Comparison of ENCODE assay signal across 11 mouse cellular contexts in the genomic region with DNA sequence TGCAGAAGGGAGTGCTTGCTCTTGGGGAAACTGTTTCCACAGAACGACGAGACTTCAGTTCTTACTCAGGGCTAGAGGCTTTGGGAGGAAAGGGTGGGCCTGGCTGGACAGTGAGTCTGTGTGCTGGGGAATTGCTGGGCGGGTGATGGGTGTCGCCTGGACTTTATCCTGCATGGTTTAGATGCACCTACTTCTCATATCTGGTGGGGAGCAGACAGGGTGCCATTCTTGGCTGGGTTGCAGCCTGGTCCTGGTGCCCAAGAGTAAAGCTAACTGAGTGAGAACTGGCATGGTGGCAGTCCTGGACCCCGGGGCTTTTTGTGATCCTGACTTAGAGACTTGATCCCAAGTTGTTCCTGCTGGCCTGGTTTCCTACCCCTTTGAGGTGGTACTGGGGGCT. TPM values are rescaled to one million over a fixed set of nuclear protein-coding genes. Genes with fewer than 3 reads are reported as not detected.
DNase-seq lines count a peak whose midpoint lies in the region; ATAC-seq and TF ChIP-seq lines count a peak whose summit lies in the region.
"Had no signal": no experiment of that assay in that cellular context is flagged by ENCODE, and none has a peak within 500 bp of the region (broad histone marks: within the 10 kb centered on the region; RNA-seq: fewer than 3 reads in every experiment).

No protein-coding gene starts in this region.

- H3K36me3 ChIP-seq in stomach, embryonic 15.5 days = peaks cover 7% of the 10 kb centered on the region; the same call in 1 of the 2 replicates
- H3K36me3 ChIP-seq in stomach, postnatal 0 days (ENCODE audit: control insufficient read depth, insufficient read depth, low read length) = 0 out of 2 replicates have a peak, but pooled peaks cover 3% of the 10 kb centered on the region
- H3K36me3 ChIP-seq in forebrain, embryonic 14.5 days (ENCODE audit: control insufficient read depth, insufficient read depth, low read length) = peaks cover 21% of the 10 kb centered on the region
- H3K36me3 ChIP-seq in liver, embryonic 15.5 days (replicated peaks) = peaks cover 33% of the 10 kb centered on the region

- no peak for DNase-seq in stomach, postnatal 0 days (ENCODE audit: low spot score)
- no peak for DNase-seq in forebrain, embryonic 14.5 days (ENCODE audit: low spot score)
- no peak for DNase-seq in retina, postnatal 1 day
- DNase-seq in lung, postnatal 4 days = no peak
- DNase-seq in left cerebral cortex, postnatal 14 days (ENCODE audit: low spot score in 2 of 2) = no peak
- DNase-seq: cerebellum, postnatal 14 days; right cerebral cortex, postnatal 25 days had no signal

- TF ChIP-seq CTCF in stomach, postnatal 0 days (IDR thresholded peaks at IDR 0.05; ENCODE audit: low read depth) = no peak

- ATAC-seq in stomach, embryonic 15.5 days (ENCODE audit: insufficient read depth, low FRiP score, low read depth) = peak; percentile 24; the same call in 1 of the 2 replicates
- no peak for ATAC-seq in stomach, postnatal 0 days (ENCODE audit: low FRiP score, low TSS enrichment)
- no peak for ATAC-seq in forebrain, embryonic 14.5 days
- ATAC-seq in liver, embryonic 15.5 days (ENCODE audit: insufficient read depth) = peak; percentile 32
- ATAC-seq: Patski had no signal

- H3K9ac ChIP-seq in stomach, embryonic 15.5 days = no peak overlapping the region
- no peak overlapping the region for H3K9ac ChIP-seq in stomach, postnatal 0 days (ENCODE audit: low read length)
- H3K9ac ChIP-seq in forebrain, embryonic 14.5 days (ENCODE audit: low read length) = peak overlapping the region; percentile 21; the same call in 1 of the 2 replicates
- peak overlapping the region; percentile 95 for H3K9ac ChIP-seq in liver, embryonic 15.5 days
- H3K9ac ChIP-seq: heart, embryonic 15.5 days had no signal

- H3K27ac ChIP-seq in stomach, embryonic 15.5 days = no peak overlapping the region; the same call in 1 of the 2 replicates
- no peak overlapping the region for H3K27ac ChIP-seq in stomach, postnatal 0 days (replicated peaks)
- no peak overlapping the region for H3K27ac ChIP-seq in forebrain, embryonic 14.5 days (ENCODE audit: low read depth, low read length)
- H3K27ac ChIP-seq in liver, embryonic 15.5 days (replicated peaks) = peak overlapping the region; percentile 99
- H3K27ac ChIP-seq: heart, embryonic 15.5 days had no signal

- H3K4me3 ChIP-seq in stomach, embryonic 15.5 days (replicated peaks) = no peak overlapping the region; the same call in 1 of the 2 replicates
- no peak overlapping the region for H3K4me3 ChIP-seq in stomach, postnatal 0 days (ENCODE audit: low read depth, low read length)
- H3K4me3 ChIP-seq in forebrain, embryonic 14.5 days (ENCODE audit: low read depth, low read length) = no peak overlapping the region
- H3K4me3 ChIP-seq in liver, embryonic 15.5 days (replicated peaks) = peak overlapping the region; percentile 96

- no peaks in the 10 kb centered on the region for H3K27me3 ChIP-seq in stomach, embryonic 15.5 days (replicated peaks)
- H3K27me3 ChIP-seq in stomach, postnatal 0 days (ENCODE audit: control insufficient read depth, insufficient read depth, low read length) = no peaks in the 10 kb centered on the region
- no peaks in the 10 kb centered on the region for H3K27me3 ChIP-seq in forebrain, embryonic 14.5 days (replicated peaks; ENCODE audit: control insufficient read depth, insufficient read depth, low read length)
- H3K27me3 ChIP-seq in liver, embryonic 15.5 days = no peaks in the 10 kb centered on the region
- H3K27me3 ChIP-seq: heart, embryonic 15.5 days; Patski had no signal

- H3K4me2 ChIP-seq in stomach, embryonic 15.5 days = peak overlapping the region; percentile 99
- H3K4me2 ChIP-seq in stomach, postnatal 0 days (replicated peaks; ENCODE audit: low read depth) = no peak overlapping the region
- no peak overlapping the region for H3K4me2 ChIP-seq in forebrain, embryonic 14.5 days (ENCODE audit: low read length)
- H3K4me2 ChIP-seq in liver, embryonic 15.5 days = peak overlapping the region; percentile 93

- H3K9me3 ChIP-seq in stomach, embryonic 15.5 days = no peaks in the 10 kb centered on the region
- H3K9me3 ChIP-seq in stomach, postnatal 0 days (ENCODE audit: control insufficient read depth, low read length) = no peaks in the 10 kb centered on the region
- H3K9me3 ChIP-seq in forebrain, embryonic 14.5 days (replicated peaks; ENCODE audit: control insufficient read depth, low read length) = no peaks in the 10 kb centered on the region
- H3K9me3 ChIP-seq in liver, embryonic 15.5 days (replicated peaks) = no peaks in the 10 kb centered on the region
- H3K9me3 ChIP-seq: heart, embryonic 15.5 days had no signal

- WGBS in stomach, embryonic 15.5 days = 72% methylated on average over 5 of the region's 5 CpGs
- 64% methylated on average over 5 of the region's 5 CpGs for WGBS in stomach, postnatal 0 days
- 81% methylated on average over 5 of the region's 5 CpGs for WGBS in forebrain, embryonic 14.5 days
- WGBS in liver, embryonic 15.5 days (ENCODE audit: insufficient replicate concordance) = 31% methylated on average over 5 of the region's 5 CpGs

- intact Hi-C loops in left cerebral cortex, postnatal 14 days (cut with DNase I) = no loop called here

- TF ChIP-seq EP300 in stomach, postnatal 0 days (optimal IDR thresholded peaks at IDR 0.05) = no peak

- H3K4me1 ChIP-seq in stomach, embryonic 15.5 days = peaks cover 38% of the 10 kb centered on the region
- peaks cover 2% of the 10 kb centered on the region; the same call in 1 of the 2 replicates for H3K4me1 ChIP-seq in stomach, postnatal 0 days (replicated peaks; ENCODE audit: control insufficient read depth, insufficient read depth)
- H3K4me1 ChIP-seq in forebrain, embryonic 14.5 days (ENCODE audit: control insufficient read depth, insufficient read depth, low read length) = peaks cover 14% of the 10 kb centered on the region
- peaks cover 91% of the 10 kb centered on the region for H3K4me1 ChIP-seq in liver, embryonic 15.5 days (replicated peaks)

RNA-seq across cellular contexts. Expression of gene Sppl2b, which starts 1.8 kb away (rescaled TPM):
- polyA plus RNA-seq in stomach, embryonic 15.5 days (2015; fragmentation: Nextera tagmentation; extraction: Ambion mirVana) = 37.1 and 41.9 TPM in 2 replicates
- 17.7 and 23.0 TPM in 2 replicates for polyA plus RNA-seq in stomach, postnatal 0 days (2015; fragmentation: Nextera tagmentation; extraction: Ambion mirVana)
- polyA plus RNA-seq in forebrain, embryonic 14.5 days (2014; fragmentation: Nextera tagmentation; extraction: Ambion mirVana) = 30.4 and 44.6 TPM in 2 replicates
- 63.9 and 69.6 TPM in 2 replicates for polyA plus RNA-seq in liver, embryonic 15.5 days (2015; fragmentation: Nextera tagmentation; extraction: Ambion mirVana)
- total RNA-seq in left cerebral cortex, postnatal 14 days (2021) = 10 to 100 TPM; 81.8 to 89.3 TPM

RNA-seq across cellular contexts. Expression of gene Lsm7, which starts 1.9 kb away (rescaled TPM):
- polyA plus RNA-seq in stomach, embryonic 15.5 days (2015; fragmentation: Nextera tagmentation; extraction: Ambion mirVana) = 245 and 261 TPM in 2 replicates
- polyA plus RNA-seq in stomach, postnatal 0 days (2015; fragmentation: Nextera tagmentation; extraction: Ambion mirVana) = 176 and 180 TPM in 2 replicates
- polyA plus RNA-seq in forebrain, embryonic 14.5 days (2014; fragmentation: Nextera tagmentation; extraction: Ambion mirVana) = 265 and 372 TPM in 2 replicates
- 115 TPM in 2 replicates for polyA plus RNA-seq in liver, embryonic 15.5 days (2015; fragmentation: Nextera tagmentation; extraction: Ambion mirVana)
- 10 to 100 TPM; 46.4 to 52.7 TPM for total RNA-seq in left cerebral cortex, postnatal 14 days (2021)

RNA-seq across cellular contexts. Expression of gene Lingo3, which starts 13.1 kb away (rescaled TPM):
- 0.24 TPM in 2 replicates for polyA plus RNA-seq in stomach, embryonic 15.5 days (2015; fragmentation: Nextera tagmentation; extraction: Ambion mirVana)
- 0.12 and 0.17 TPM in 2 replicates for polyA plus RNA-seq in stomach, postnatal 0 days (2015; fragmentation: Nextera tagmentation; extraction: Ambion mirVana)
- polyA plus RNA-seq in forebrain, embryonic 14.5 days (2014; fragmentation: Nextera tagmentation; extraction: Ambion mirVana) = 2.7 and 4.7 TPM in 2 replicates
- polyA plus RNA-seq in liver, embryonic 15.5 days (2015; fragmentation: Nextera tagmentation; extraction: Ambion mirVana) = not detected in 2 replicates
- total RNA-seq in left cerebral cortex, postnatal 14 days (2021) = 10 to 100 TPM; 30.0 to 33.0 TPM

RNA-seq across cellular contexts. Expression of gene Tmprss9, which starts 14.7 kb away (rescaled TPM):
- 0.06 TPM in 1 of 2 replicates, not detected in the other for polyA plus RNA-seq in stomach, embryonic 15.5 days (2015; fragmentation: Nextera tagmentation; extraction: Ambion mirVana)
- polyA plus RNA-seq in stomach, postnatal 0 days (2015; fragmentation: Nextera tagmentation; extraction: Ambion mirVana) = 2.0 and 2.2 TPM in 2 replicates
- 0.10 and 0.13 TPM in 2 replicates for polyA plus RNA-seq in forebrain, embryonic 14.5 days (2014; fragmentation: Nextera tagmentation; extraction: Ambion mirVana)
- 0.05 TPM in 1 of 2 replicates, not detected in the other for polyA plus RNA-seq in liver, embryonic 15.5 days (2015; fragmentation: Nextera tagmentation; extraction: Ambion mirVana)
- under 1 TPM; 0.13 to 0.18 TPM for total RNA-seq in left cerebral cortex, postnatal 14 days (2021)

RNA-seq across cellular contexts. Expression of gene Oaz1, which starts 30.5 kb away (rescaled TPM):
- 1,556 and 1,602 TPM in 2 replicates for polyA plus RNA-seq in stomach, embryonic 15.5 days (2015; fragmentation: Nextera tagmentation; extraction: Ambion mirVana)
- 1,070 and 1,103 TPM in 2 replicates for polyA plus RNA-seq in stomach, postnatal 0 days (2015; fragmentation: Nextera tagmentation; extraction: Ambion mirVana)
- 1,568 and 1,701 TPM in 2 replicates for polyA plus RNA-seq in forebrain, embryonic 14.5 days (2014; fragmentation: Nextera tagmentation; extraction: Ambion mirVana)
- polyA plus RNA-seq in liver, embryonic 15.5 days (2015; fragmentation: Nextera tagmentation; extraction: Ambion mirVana) = 1,470 and 1,719 TPM in 2 replicates
- 100 to 1,000 TPM; 433 to 483 TPM for total RNA-seq in left cerebral cortex, postnatal 14 days (2021)

Comparison
In these comparisons a context has a peak if more than half of its experiments do, and no peak if none do; other contexts are left out.
1. ATAC-seq: peak in stomach, embryonic 15.5 days (single experiment) and liver, embryonic 15.5 days (single experiment); none in stomach, postnatal 0 days (single experiment) and forebrain, embryonic 14.5 days (single experiment).
2. H3K4me2 ChIP-seq: peak in stomach, embryonic 15.5 days (single experiment) and liver, embryonic 15.5 days (single experiment); none in stomach, postnatal 0 days (single experiment) and forebrain, embryonic 14.5 days (single experiment).
3. H3K9ac ChIP-seq: peak in forebrain, embryonic 14.5 days (single experiment) and liver, embryonic 15.5 days (single experiment); none in stomach, embryonic 15.5 days (single experiment) and stomach, postnatal 0 days (single experiment).